Mouse (Mus musculus) embryonic facial prominence, embryonic 14.5 days (tissue): ENCODE data around the gene Adam22. TPM values are rescaled to one million over a fixed set of nuclear protein-coding genes. Genes with fewer than 3 reads are reported as not detected.

Source experiments
- ATAC-seq: fragments of 200-750 bp; cut with Nextera tagmentation; 2 replicates; pipeline ENCODE4 v1.8.0; 2017; ENCODE audit warnings: low read depth, moderate number of reproducible peaks, moderate TSS enrichment
- DNase-seq: peaks from one replicate; pipeline ENCODE4 v3.0.0-alpha.2; 2015; ENCODE audit warnings: low spot score
- H3K27ac ChIP-seq: fragments of 300-500 bp; sonication (generic); replicated peaks from 2 replicates; pipeline ENCODE4 v1.5.1; 2014; ENCODE audit warnings: low read depth, mild to moderate bottlenecking, low read length, moderate library complexity
- H3K27me3 ChIP-seq: fragments of 300-500 bp; sonication (generic); replicated peaks from 2 replicates; pipeline ENCODE4 v1.6.1; 2014; ENCODE audit warnings: low read length; ENCODE audit not compliant: control insufficient read depth, insufficient read depth
- H3K36me3 ChIP-seq: fragments of 300-500 bp; sonication (generic); 2 replicates; pipeline ENCODE4 v1.6.1; 2014; ENCODE audit warnings: low read length, mixed read lengths; ENCODE audit not compliant: control insufficient read depth, insufficient read depth
- H3K4me1 ChIP-seq: fragments of 300-500 bp; sonication (generic); 2 replicates; pipeline ENCODE4 v1.6.1; 2014; ENCODE audit warnings: antibody characterized with exemption, low read length; ENCODE audit not compliant: control insufficient read depth, insufficient read depth
- H3K4me2 ChIP-seq: fragments of 300-500 bp; sonication (generic); 2 replicates; pipeline ENCODE4 v1.6.1; 2014; ENCODE audit warnings: low read depth, mild to moderate bottlenecking, low read length, moderate library complexity, mixed read lengths
- H3K4me3 ChIP-seq: fragments of 300-500 bp; sonication (generic); 2 replicates; pipeline ENCODE4 v1.5.1; 2014; ENCODE audit warnings: low read depth, mild to moderate bottlenecking, low read length
- H3K9ac ChIP-seq: fragments of 300-500 bp; sonication (generic); 2 replicates; pipeline ENCODE4 v1.6.1; 2014; ENCODE audit warnings: low read depth, mild to moderate bottlenecking, low read length, moderate library complexity, mixed read lengths
- H3K9me3 ChIP-seq: fragments of 300-500 bp; sonication (generic); 2 replicates; pipeline ENCODE4 v1.6.1; 2016; ENCODE audit warnings: low read length; ENCODE audit not compliant: control insufficient read depth
- WGBS: fragments of 180-500 bp; shearing (Covaris S2); extraction: QIAGEN DNeasy Blood & Tissue Kit; methylation state at CpG from one replicate; pipeline ENCODE4 v1.1.7; 2014; 5-methylcytosine and 5-hydroxymethylcytosine counted together
- polyA plus RNA-seq: library from polyadenylated mRNA; unstranded; fragments of >200 nt; fragmentation: Nextera tagmentation; extraction: Ambion mirVana; gene quantifications from 2 replicates; pipeline ENCODE4 v1.2.1, GENCODE M21; 2014

Gene Adam22
- polyA plus RNA-seq = 14.8 and 15.0 TPM in 2 replicates

GRCm38 (mm10) chr5:8367614-8368327, at the start of gene Adam22:
TSS of gene Adam22 (minus strand) at chr5:8368160.
- Histone ChIP-seq H3K4me2 (peak within 1 kb of the TSS; percentile 79), H3K27ac (no peak within 1 kb of the TSS), H3K4me1 (no peaks in the 10 kb centered on the region), H3K36me3 (no peaks in the 10 kb centered on the region), H3K9ac (peak within 1 kb of the TSS; percentile 77), H3K27me3 (no peaks in the 10 kb centered on the region), H3K4me3 (peak within 1 kb of the TSS; percentile 76), H3K9me3 (no peaks in the 10 kb centered on the region)
- under 1% methylated on average over 43 of the region's 55 CpGs for WGBS
- DNase-seq = peak; percentile 88
- peak; percentile 95 for ATAC-seq

GRCm38 (mm10) chr5:8417443-8417842, 49.5 kb upstream of the Adam22 start:
- DNase-seq = peak; percentile 2
- WGBS = 47% methylated on average over 1 of the region's 1 CpGs
- Histone ChIP-seq H3K9me3 (no peaks in the 10 kb centered on the region), H3K27ac (no peak overlapping the region), H3K27me3 (no peaks in the 10 kb centered on the region), H3K4me2 (no peak overlapping the region), H3K9ac (no peak overlapping the region), H3K4me3 (no peak overlapping the region), H3K36me3 (peaks cover 40% of the 10 kb centered on the region), H3K4me1 (0 out of 2 replicates have a peak, but pooled peaks cover 4% of the 10 kb centered on the region)
- peak; percentile 60; the same call in 1 of the 2 replicates for ATAC-seq

GRCm38 (mm10) chr5:8416683-8417413, 48.9 kb upstream of the Adam22 start:
- 0 out of 2 replicates have a peak, but pooled peaks cover 4% of the 10 kb centered on the region for H3K4me1 ChIP-seq
- DNase-seq (peak; percentile 19), ATAC-seq (peak; percentile 64; the same call in 1 of the 2 replicates)
- H3K27me3 ChIP-seq = no peaks in the 10 kb centered on the region
- no peak overlapping the region for H3K9ac ChIP-seq
- peaks cover 46% of the 10 kb centered on the region for H3K36me3 ChIP-seq
- H3K27ac ChIP-seq = no peak overlapping the region
- 78% methylated on average over 3 of the region's 3 CpGs for WGBS
- no peak overlapping the region for H3K4me2 ChIP-seq
- H3K4me3 ChIP-seq = no peak overlapping the region
- no peaks in the 10 kb centered on the region for H3K9me3 ChIP-seq

GRCm38 (mm10) chr5:8408746-8409145, 40.8 kb upstream of the Adam22 start:
- H3K36me3 ChIP-seq = peaks cover 57% of the 10 kb centered on the region
- H3K4me2 ChIP-seq = no peak overlapping the region

GRCm38 (mm10) chr5:8397587-8398249, 29.8 kb upstream of the Adam22 start:
- Histone ChIP-seq H3K9ac (no peak overlapping the region), H3K4me2 (no peak overlapping the region), H3K27me3 (no peaks in the 10 kb centered on the region), H3K9me3 (no peaks in the 10 kb centered on the region), H3K4me1 (no peaks in the 10 kb centered on the region), H3K27ac (no peak overlapping the region), H3K36me3 (peaks cover 44% of the 10 kb centered on the region), H3K4me3 (no peak overlapping the region)
- DNase-seq (no peak), ATAC-seq (no peak)
- 95% methylated on average over 13 of the region's 13 CpGs for WGBS

More at GRCm38 (mm10) chr5:8408746-8409145, 40.8 kb upstream of the Adam22 start:
- DNase-seq (no peak), ATAC-seq (no peak)
- H3K27me3 ChIP-seq = no peaks in the 10 kb centered on the region
- no peaks in the 10 kb centered on the region for H3K9me3 ChIP-seq
- H3K4me3 ChIP-seq = no peak overlapping the region
- no peaks in the 10 kb centered on the region for H3K4me1 ChIP-seq
- H3K9ac ChIP-seq = no peak overlapping the region
- no peak overlapping the region for H3K27ac ChIP-seq
- WGBS = 89% methylated on average over 4 of the region's 4 CpGs

GRCm38 (mm10) chr5:8393891-8394583, 26.1 kb upstream of the Adam22 start:
- no peak overlapping the region for H3K4me2 ChIP-seq
- no peak overlapping the region for H3K27ac ChIP-seq
- no peaks in the 10 kb centered on the region for H3K27me3 ChIP-seq
- H3K36me3 ChIP-seq = peaks cover 20% of the 10 kb centered on the region
- ATAC-seq (no peak), DNase-seq (no peak)
- H3K4me1 ChIP-seq = no peaks in the 10 kb centered on the region
- no peak overlapping the region for H3K9ac ChIP-seq
- no peak overlapping the region for H3K4me3 ChIP-seq
- no peaks in the 10 kb centered on the region for H3K9me3 ChIP-seq
- WGBS = 79% methylated on average over 1 of the region's 1 CpGs

GRCm38 (mm10) chr5:8374297-8374906, 6.4 kb upstream of the Adam22 start:
- DNase-seq (no peak), ATAC-seq (no peak)
- Histone ChIP-seq H3K9me3 (no peaks in the 10 kb centered on the region), H3K9ac (no peak overlapping the region), H3K36me3 (no peaks in the 10 kb centered on the region), H3K4me2 (no peak overlapping the region), H3K27ac (no peak overlapping the region), H3K27me3 (no peaks in the 10 kb centered on the region), H3K4me3 (no peak overlapping the region), H3K4me1 (no peaks in the 10 kb centered on the region)
- WGBS = 79% methylated on average over 5 of the region's 5 CpGs

GRCm38 (mm10) chr5:8373415-8373814, 5.5 kb upstream of the Adam22 start:
- Histone ChIP-seq H3K4me1 (no peaks in the 10 kb centered on the region), H3K36me3 (no peaks in the 10 kb centered on the region), H3K4me2 (no peak overlapping the region), H3K27me3 (no peaks in the 10 kb centered on the region), H3K9me3 (no peaks in the 10 kb centered on the region), H3K4me3 (no peak overlapping the region), H3K27ac (no peak overlapping the region), H3K9ac (no peak overlapping the region)
- DNase-seq (no peak), ATAC-seq (no peak)
- WGBS = 75% methylated on average over 4 of the region's 4 CpGs
